Mouse (Mus musculus): ENCODE data around the gene Xpnpep1. TPM values are rescaled to one million over a fixed set of nuclear protein-coding genes. Genes with fewer than 3 reads are reported as not detected.

Gene Xpnpep1
- polyA plus RNA-seq, 1 experiment from 2014 or later: 112 TPM

DNA sequence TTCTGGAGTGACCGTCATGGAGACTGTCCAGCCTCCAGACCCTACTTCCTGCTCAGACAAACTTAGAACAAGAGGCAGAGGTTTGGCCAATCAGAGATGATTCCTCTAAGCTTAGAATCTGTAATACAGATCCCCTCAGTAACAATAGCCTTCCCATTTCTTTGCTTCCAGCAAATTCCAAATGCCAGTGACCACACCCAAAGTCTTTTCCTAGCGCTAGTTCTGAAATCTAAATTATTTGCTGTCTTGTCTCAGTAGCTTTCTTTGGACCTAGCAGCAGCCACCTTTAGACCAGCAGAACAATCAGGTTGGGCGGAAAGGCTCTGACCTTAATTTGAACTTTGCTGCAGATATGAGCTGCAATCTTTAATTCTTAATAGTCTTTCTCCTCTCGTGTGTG lies 30.9 kb upstream of the Xpnpep1 start:
- H3K9me3 ChIP-seq (ENCODE audit: low read length): no peaks in the 10 kb centered on the region
- H3K27me3 ChIP-seq (replicated peaks; ENCODE audit: insufficient read depth, low read length): no peaks in the 10 kb centered on the region
- H3K4me1 ChIP-seq (ENCODE audit: insufficient read depth, low read depth, low read length): peaks cover 7% of the 10 kb centered on the region; the same call in 1 of the 2 replicates
- H3K4me2 ChIP-seq (replicated peaks; ENCODE audit: low read depth, low read length): no peak overlapping the region
- no peak for DNase-seq (ENCODE audit: low spot score)
- ATAC-seq: no peak
- TF ChIP-seq CTCF (IDR thresholded peaks at IDR 0.05): no peak
- no peak for TF ChIP-seq EP300 (IDR thresholded peaks at IDR 0.05)
- H3K9ac ChIP-seq (replicated peaks; ENCODE audit: low read depth): no peak overlapping the region
- H3K4me3 ChIP-seq (ENCODE audit: low read depth, low read length): no peak overlapping the region
- H3K27ac ChIP-seq (ENCODE audit: low read length): no peak overlapping the region
- no peaks in the 10 kb centered on the region for H3K36me3 ChIP-seq (ENCODE audit: insufficient read depth, low read length)
- 30% methylated on average over 4 of the region's 4 CpGs for WGBS

DNA sequence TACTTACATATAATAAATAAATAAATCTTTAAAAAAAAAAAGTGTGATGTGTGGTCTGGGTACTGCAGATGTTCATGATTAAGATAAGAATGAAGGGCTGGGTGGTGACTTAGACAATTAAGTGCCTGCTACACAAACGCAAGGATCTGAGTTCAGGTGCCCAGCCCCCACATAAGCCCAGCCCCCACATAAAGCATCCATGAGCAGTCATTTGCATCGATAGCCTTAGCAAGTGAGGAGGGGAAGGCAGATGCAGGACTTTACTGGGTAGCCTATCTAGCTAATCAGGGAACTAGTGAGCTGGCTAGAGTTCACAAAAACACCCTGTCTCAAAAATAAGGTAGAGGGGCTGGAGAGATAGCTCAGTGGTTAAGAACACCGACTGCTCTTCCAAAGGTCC lies 29.4 kb upstream of the Xpnpep1 start:
- DNase-seq (ENCODE audit: low spot score): no peak
- Histone ChIP-seq H3K27ac (ENCODE audit: low read length) (no peak overlapping the region), H3K36me3 (ENCODE audit: insufficient read depth, low read length) (no peaks in the 10 kb centered on the region), H3K4me3 (ENCODE audit: low read depth, low read length) (no peak overlapping the region), H3K4me2 (replicated peaks; ENCODE audit: low read depth, low read length) (no peak overlapping the region), H3K4me1 (ENCODE audit: insufficient read depth, low read depth, low read length) (no peaks in the 10 kb centered on the region), H3K9me3 (ENCODE audit: low read length) (no peaks in the 10 kb centered on the region), H3K9ac (replicated peaks; ENCODE audit: low read depth) (no peak overlapping the region), H3K27me3 (replicated peaks; ENCODE audit: insufficient read depth, low read length) (no peaks in the 10 kb centered on the region)
- WGBS: 65% methylated on average over 3 of the region's 3 CpGs
- TF ChIP-seq CTCF (IDR thresholded peaks at IDR 0.05) (no peak), EP300 (IDR thresholded peaks at IDR 0.05) (no peak)
- ATAC-seq: no peak

DNA sequence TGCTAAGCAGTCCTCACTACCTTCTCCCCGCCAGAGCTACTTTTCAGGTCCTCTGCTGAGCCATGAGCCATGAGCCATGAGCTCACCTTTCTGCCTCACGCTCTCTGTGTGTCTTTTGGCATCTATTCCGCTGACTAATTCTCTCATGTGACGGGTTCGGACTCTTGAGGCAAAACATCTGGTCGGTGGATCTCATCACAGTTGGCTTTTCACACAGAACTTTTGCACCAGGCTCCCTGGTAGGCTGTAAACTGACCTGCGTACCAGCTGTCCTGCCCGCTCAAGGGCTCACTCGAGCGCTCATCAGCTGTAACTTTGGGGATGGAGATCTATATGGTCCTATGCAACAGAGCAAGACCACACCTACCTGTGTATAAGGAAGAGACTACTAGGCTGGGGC lies 26.9 kb upstream of the Xpnpep1 start:
- H3K9ac ChIP-seq (replicated peaks; ENCODE audit: low read depth): no peak overlapping the region
- no peak overlapping the region for H3K4me3 ChIP-seq (ENCODE audit: low read depth, low read length)
- WGBS: 26% methylated on average over 9 of the region's 10 CpGs
- H3K4me1 ChIP-seq (ENCODE audit: insufficient read depth, low read depth, low read length): no peaks in the 10 kb centered on the region
- H3K36me3 ChIP-seq (ENCODE audit: insufficient read depth, low read length): no peaks in the 10 kb centered on the region
- H3K27ac ChIP-seq (ENCODE audit: low read length): no peak overlapping the region
- H3K9me3 ChIP-seq (ENCODE audit: low read length): no peaks in the 10 kb centered on the region
- ATAC-seq: peak; percentile 62
- DNase-seq (ENCODE audit: low spot score): peak; percentile 78
- H3K4me2 ChIP-seq (replicated peaks; ENCODE audit: low read depth, low read length): 0 out of 2 replicates have a peak overlapping the region, but pooled peaks have one; percentile 5
- no peaks in the 10 kb centered on the region for H3K27me3 ChIP-seq (replicated peaks; ENCODE audit: insufficient read depth, low read length)
- TF ChIP-seq CTCF (IDR thresholded peaks at IDR 0.05) (no peak), EP300 (IDR thresholded peaks at IDR 0.05) (no peak)

DNA sequence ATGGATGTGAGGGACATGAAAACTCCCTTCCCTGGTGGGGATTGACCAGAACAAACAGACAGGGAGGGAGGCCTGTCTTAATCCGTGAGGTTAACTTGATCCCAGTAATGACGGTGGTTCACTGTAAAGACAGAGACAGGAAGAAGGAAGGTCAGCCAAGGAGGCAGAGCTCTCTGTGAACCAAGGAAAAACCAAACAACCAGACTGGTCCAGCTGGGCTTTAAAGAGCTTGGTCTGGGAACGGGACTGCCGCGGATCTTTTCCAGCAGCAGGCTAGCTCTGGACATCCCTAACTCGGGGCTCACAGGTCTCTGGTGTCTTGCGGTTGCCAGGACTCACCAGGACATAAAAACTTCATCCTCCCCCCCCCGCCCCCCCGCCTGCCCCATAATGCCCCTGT lies 26.5 kb upstream of the Xpnpep1 start:
- Histone ChIP-seq H3K4me1 (ENCODE audit: insufficient read depth, low read depth, low read length) (no peaks in the 10 kb centered on the region), H3K9me3 (ENCODE audit: low read length) (no peaks in the 10 kb centered on the region), H3K4me3 (ENCODE audit: low read depth, low read length) (no peak overlapping the region), H3K36me3 (ENCODE audit: insufficient read depth, low read length) (no peaks in the 10 kb centered on the region), H3K9ac (replicated peaks; ENCODE audit: low read depth) (no peak overlapping the region), H3K27me3 (replicated peaks; ENCODE audit: insufficient read depth, low read length) (no peaks in the 10 kb centered on the region), H3K4me2 (replicated peaks; ENCODE audit: low read depth, low read length) (0 out of 2 replicates have a peak overlapping the region, but pooled peaks have one; percentile 5), H3K27ac (ENCODE audit: low read length) (no peak overlapping the region)
- 18% methylated on average over 9 of the region's 9 CpGs for WGBS
- TF ChIP-seq EP300 (IDR thresholded peaks at IDR 0.05) (no peak), CTCF (IDR thresholded peaks at IDR 0.05) (no peak)
- peak; percentile 23; the same call in 1 of the 2 replicates for ATAC-seq
- no peak for DNase-seq (ENCODE audit: low spot score)

DNA sequence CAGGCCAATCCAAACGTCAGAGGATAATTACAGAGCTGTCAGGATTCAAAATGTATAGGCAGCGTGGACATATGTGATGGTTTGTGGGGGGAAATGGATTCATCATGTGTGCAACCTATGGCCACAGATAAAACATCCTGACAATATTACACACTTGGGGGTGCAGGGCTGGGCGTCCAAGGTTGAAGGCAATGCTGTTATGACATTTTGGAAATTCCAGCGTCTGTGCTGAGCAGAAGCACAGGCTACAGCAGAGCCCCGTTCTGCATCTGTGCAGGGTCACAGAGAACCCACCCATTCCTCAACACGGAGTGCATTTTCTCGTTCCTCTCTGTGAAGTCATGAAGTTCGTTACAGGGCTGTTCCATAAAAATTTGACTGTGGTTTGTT lies 25.0 kb upstream of the Xpnpep1 start:
- no peak overlapping the region for H3K9ac ChIP-seq (replicated peaks; ENCODE audit: low read depth)
- no peaks in the 10 kb centered on the region for H3K4me1 ChIP-seq (ENCODE audit: insufficient read depth, low read depth, low read length)
- ATAC-seq (no peak), DNase-seq (ENCODE audit: low spot score) (no peak)
- H3K4me3 ChIP-seq (ENCODE audit: low read depth, low read length): no peak overlapping the region
- no peak for TF ChIP-seq EP300 (IDR thresholded peaks at IDR 0.05)
- TF ChIP-seq CTCF (IDR thresholded peaks at IDR 0.05): no peak
- no peaks in the 10 kb centered on the region for H3K36me3 ChIP-seq (ENCODE audit: insufficient read depth, low read length)
- no peaks in the 10 kb centered on the region for H3K27me3 ChIP-seq (replicated peaks; ENCODE audit: insufficient read depth, low read length)
- no peaks in the 10 kb centered on the region for H3K9me3 ChIP-seq (ENCODE audit: low read length)
- no peak overlapping the region for H3K27ac ChIP-seq (ENCODE audit: low read length)
- WGBS: 40% methylated on average over 8 of the region's 8 CpGs
- no peak overlapping the region for H3K4me2 ChIP-seq (replicated peaks; ENCODE audit: low read depth, low read length)

DNA sequence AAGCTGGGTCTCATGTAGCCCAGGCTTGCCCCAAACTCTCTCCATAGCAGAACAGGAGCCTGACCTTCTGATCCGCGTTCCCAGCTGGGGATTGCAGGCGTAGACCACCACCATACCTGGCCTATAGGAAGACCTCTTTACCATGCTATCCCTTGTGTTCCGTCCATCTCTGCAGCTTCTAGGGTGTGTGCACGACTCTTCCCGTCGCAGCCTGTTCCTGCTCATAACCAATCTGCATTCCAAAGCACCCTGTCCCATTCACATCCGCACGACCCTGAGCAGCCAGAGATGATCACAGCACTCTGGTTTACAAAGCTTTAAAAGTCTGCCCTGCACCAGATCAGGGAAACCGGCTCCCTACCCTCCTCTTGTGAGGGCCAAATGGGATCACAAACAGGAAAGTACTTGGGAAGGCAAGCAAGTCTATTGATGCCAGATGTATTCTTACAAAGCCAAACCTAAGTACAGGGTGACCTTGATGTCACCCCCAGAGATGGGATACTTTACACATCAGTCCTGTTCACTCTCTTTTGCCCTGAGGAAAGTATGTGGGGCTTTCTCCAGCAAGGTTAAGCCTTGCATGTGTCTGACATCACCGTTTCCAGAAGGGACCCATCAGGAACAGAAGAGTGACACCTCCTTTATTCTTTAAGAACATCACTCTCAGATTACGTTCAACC lies 24.4 kb upstream of the Xpnpep1 start:
- H3K4me3 ChIP-seq (ENCODE audit: low read depth, low read length): no peak overlapping the region
- TF ChIP-seq CTCF (IDR thresholded peaks at IDR 0.05) (no peak), EP300 (IDR thresholded peaks at IDR 0.05) (no peak)
- DNase-seq (ENCODE audit: low spot score): no peak
- no peaks in the 10 kb centered on the region for H3K36me3 ChIP-seq (ENCODE audit: insufficient read depth, low read length)
- H3K4me2 ChIP-seq (replicated peaks; ENCODE audit: low read depth, low read length): no peak overlapping the region
- no peaks in the 10 kb centered on the region for H3K4me1 ChIP-seq (ENCODE audit: insufficient read depth, low read depth, low read length)
- no peaks in the 10 kb centered on the region for H3K9me3 ChIP-seq (ENCODE audit: low read length)
- 59% methylated on average over 12 of the region's 12 CpGs for WGBS
- no peaks in the 10 kb centered on the region for H3K27me3 ChIP-seq (replicated peaks; ENCODE audit: insufficient read depth, low read length)
- no peak for ATAC-seq
- no peak overlapping the region for H3K27ac ChIP-seq (ENCODE audit: low read length)
- no peak overlapping the region for H3K9ac ChIP-seq (replicated peaks; ENCODE audit: low read depth)

Data from lung, postnatal 0 days (tissue).